Mouse (Mus musculus): ENCODE measurements around the gene Klf2. TPM values are rescaled to one million over a fixed set of nuclear protein-coding genes. Genes with fewer than 3 reads are reported as not detected.

The Klf2 gene
- polyA plus RNA-seq, 1 experiment from 2014 or later: 6.9 TPM

DNA sequence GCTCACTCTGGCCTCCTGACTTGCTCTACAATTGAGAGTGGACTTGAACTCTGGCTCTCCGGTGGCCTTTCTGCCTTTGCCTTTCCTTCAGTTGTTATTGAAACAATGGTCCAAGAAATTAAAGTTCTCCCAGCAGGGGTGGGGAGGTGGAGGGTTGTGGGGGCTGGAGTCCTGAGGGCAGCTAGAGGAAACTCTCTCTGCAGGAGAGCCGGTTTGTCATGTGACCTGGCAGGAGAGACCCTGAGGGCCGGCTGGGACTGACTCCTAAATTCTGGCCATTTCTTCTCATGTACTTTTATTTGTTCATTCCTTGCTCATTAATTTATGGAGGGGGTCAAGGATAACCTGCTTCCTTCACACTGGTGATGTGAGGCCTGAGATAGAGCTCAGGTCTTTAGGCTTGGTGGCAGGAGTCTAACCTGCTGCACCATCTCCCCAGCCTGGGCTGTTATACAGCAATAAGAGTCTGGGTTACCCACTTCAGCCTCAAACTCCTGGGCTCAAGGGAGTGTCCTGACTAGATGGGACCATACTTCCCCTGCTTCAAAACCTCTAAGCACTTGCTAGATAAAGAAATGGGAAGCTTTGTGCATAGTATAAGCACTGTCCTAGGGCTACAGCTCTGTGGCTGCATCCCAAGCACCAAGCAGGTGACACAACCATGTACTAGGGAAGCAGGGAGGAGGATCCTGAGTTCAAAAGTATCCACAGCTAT is 14.8 kb downstream of the Klf2 start:
- DNase-seq (ENCODE audit: low spot score) (no peak), ATAC-seq (replicated peaks; ENCODE audit: low FRiP score, low TSS enrichment, low read depth) (no peak)
- Histone ChIP-seq H3K27ac (ENCODE audit: low read depth) (no peak overlapping the region), H3K9ac (ENCODE audit: low read length) (no peak overlapping the region), H3K4me2 (ENCODE audit: low read length) (no peak overlapping the region), H3K36me3 (ENCODE audit: control insufficient read depth, insufficient read depth, low read length) (peaks cover 23% of the 10 kb centered on the region), H3K27me3 (replicated peaks; ENCODE audit: control insufficient read depth, insufficient read depth, low read length) (no peaks in the 10 kb centered on the region), H3K9me3 (ENCODE audit: control insufficient read depth, low read length) (no peaks in the 10 kb centered on the region), H3K4me1 (replicated peaks; ENCODE audit: control insufficient read depth, insufficient read depth, low read length) (no peaks in the 10 kb centered on the region), H3K4me3 (ENCODE audit: low read depth, low read length) (no peak overlapping the region)
- 45% methylated on average over 3 of the region's 3 CpGs for WGBS

- WGBS: 72% methylated on average over 4 of the region's 4 CpGs
- no peaks in the 10 kb centered on the region for H3K9me3 ChIP-seq (ENCODE audit: control insufficient read depth, low read length)
- H3K4me3 ChIP-seq (ENCODE audit: low read depth, low read length): no peak overlapping the region
- DNase-seq (ENCODE audit: low spot score): no peak
- ATAC-seq (replicated peaks; ENCODE audit: low FRiP score, low TSS enrichment, low read depth): no peak
- no peaks in the 10 kb centered on the region for H3K4me1 ChIP-seq (replicated peaks; ENCODE audit: control insufficient read depth, insufficient read depth, low read length)
- H3K4me2 ChIP-seq (ENCODE audit: low read length): no peak overlapping the region
- H3K27me3 ChIP-seq (replicated peaks; ENCODE audit: control insufficient read depth, insufficient read depth, low read length): no peaks in the 10 kb centered on the region
- no peak overlapping the region for H3K9ac ChIP-seq (ENCODE audit: low read length)
- no peak overlapping the region for H3K27ac ChIP-seq (ENCODE audit: low read depth)
- peaks cover 29% of the 10 kb centered on the region for H3K36me3 ChIP-seq (ENCODE audit: control insufficient read depth, insufficient read depth, low read length)
Measured at GRCm38 (mm10) chr8:72334144-72334641, 15.4 kb downstream of the Klf2 start.

GRCm38 (mm10) chr8:72336273-72336672 is 17.4 kb downstream of the Klf2 start:
- WGBS: 67% methylated on average over 2 of the region's 2 CpGs
- Histone ChIP-seq H3K4me3 (ENCODE audit: low read depth, low read length) (no peak overlapping the region), H3K36me3 (ENCODE audit: control insufficient read depth, insufficient read depth, low read length) (peaks cover 50% of the 10 kb centered on the region), H3K27ac (ENCODE audit: low read depth) (no peak overlapping the region), H3K27me3 (replicated peaks; ENCODE audit: control insufficient read depth, insufficient read depth, low read length) (no peaks in the 10 kb centered on the region), H3K9me3 (ENCODE audit: control insufficient read depth, low read length) (no peaks in the 10 kb centered on the region), H3K4me2 (ENCODE audit: low read length) (no peak overlapping the region), H3K9ac (ENCODE audit: low read length) (no peak overlapping the region), H3K4me1 (replicated peaks; ENCODE audit: control insufficient read depth, insufficient read depth, low read length) (no peaks in the 10 kb centered on the region)
- ATAC-seq (replicated peaks; ENCODE audit: low FRiP score, low TSS enrichment, low read depth): no peak
- DNase-seq (ENCODE audit: low spot score): no peak

- no peaks in the 10 kb centered on the region for H3K27me3 ChIP-seq (replicated peaks; ENCODE audit: control insufficient read depth, insufficient read depth, low read length)
- H3K4me3 ChIP-seq (ENCODE audit: low read depth, low read length): no peak overlapping the region
- peaks cover 57% of the 10 kb centered on the region for H3K36me3 ChIP-seq (ENCODE audit: control insufficient read depth, insufficient read depth, low read length)
- H3K27ac ChIP-seq (ENCODE audit: low read depth): no peak overlapping the region
- no peak overlapping the region for H3K4me2 ChIP-seq (ENCODE audit: low read length)
- no peaks in the 10 kb centered on the region for H3K4me1 ChIP-seq (replicated peaks; ENCODE audit: control insufficient read depth, insufficient read depth, low read length)
- DNase-seq (ENCODE audit: low spot score) (no peak), ATAC-seq (replicated peaks; ENCODE audit: low FRiP score, low TSS enrichment, low read depth) (no peak)
- no peak overlapping the region for H3K9ac ChIP-seq (ENCODE audit: low read length)
- H3K9me3 ChIP-seq (ENCODE audit: control insufficient read depth, low read length): no peaks in the 10 kb centered on the region
Measured at GRCm38 (mm10) chr8:72337034-72337433, 18.2 kb downstream of the Klf2 start.

DNA sequence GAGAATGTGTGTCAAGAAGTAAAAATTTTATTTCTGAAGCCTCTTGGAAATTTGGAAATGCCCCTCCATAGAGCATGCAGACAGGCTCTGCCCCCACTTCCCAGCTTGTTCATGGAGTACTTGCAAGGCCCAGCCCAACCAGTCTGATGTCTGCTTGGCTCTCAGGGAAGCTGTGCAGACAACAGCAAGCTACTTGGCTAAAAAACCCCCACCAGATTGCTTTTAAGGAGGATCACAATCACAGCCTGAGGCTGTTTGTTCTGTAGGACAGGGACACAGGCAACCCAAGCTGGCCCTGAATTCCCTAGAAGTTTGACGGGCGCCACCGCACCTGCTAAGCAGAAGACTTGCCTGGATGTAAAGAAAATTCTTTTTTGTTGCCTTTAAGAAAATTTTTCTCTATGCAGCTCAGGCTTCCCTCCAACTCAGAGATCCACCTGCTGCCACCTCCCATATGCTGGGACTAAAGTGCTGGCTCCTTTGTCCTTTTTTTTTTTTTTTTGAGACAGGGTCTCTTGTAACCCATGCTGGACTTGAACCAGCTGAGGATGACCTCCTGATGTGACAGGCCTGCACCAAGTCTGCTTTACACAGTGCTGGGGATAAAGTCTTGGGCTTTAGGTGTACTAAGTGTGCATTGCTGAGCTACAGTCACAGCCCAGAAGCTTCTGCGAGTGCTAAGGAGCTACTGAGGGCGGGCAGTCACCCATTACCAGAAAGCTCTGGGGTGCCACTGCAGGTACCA is 23.9 kb downstream of the Klf2 start:
- Histone ChIP-seq H3K36me3 (ENCODE audit: control insufficient read depth, insufficient read depth, low read length) (peaks cover 83% of the 10 kb centered on the region), H3K27me3 (replicated peaks; ENCODE audit: control insufficient read depth, insufficient read depth, low read length) (no peaks in the 10 kb centered on the region), H3K9ac (ENCODE audit: low read length) (no peak overlapping the region), H3K4me3 (ENCODE audit: low read depth, low read length) (no peak overlapping the region), H3K4me2 (ENCODE audit: low read length) (no peak overlapping the region), H3K9me3 (ENCODE audit: control insufficient read depth, low read length) (no peaks in the 10 kb centered on the region), H3K27ac (ENCODE audit: low read depth) (no peak overlapping the region), H3K4me1 (replicated peaks; ENCODE audit: control insufficient read depth, insufficient read depth, low read length) (no peaks in the 10 kb centered on the region)
- DNase-seq (ENCODE audit: low spot score) (no peak), ATAC-seq (replicated peaks; ENCODE audit: low FRiP score, low TSS enrichment, low read depth) (no peak)
- 94% methylated on average over 5 of the region's 5 CpGs for WGBS

DNA sequence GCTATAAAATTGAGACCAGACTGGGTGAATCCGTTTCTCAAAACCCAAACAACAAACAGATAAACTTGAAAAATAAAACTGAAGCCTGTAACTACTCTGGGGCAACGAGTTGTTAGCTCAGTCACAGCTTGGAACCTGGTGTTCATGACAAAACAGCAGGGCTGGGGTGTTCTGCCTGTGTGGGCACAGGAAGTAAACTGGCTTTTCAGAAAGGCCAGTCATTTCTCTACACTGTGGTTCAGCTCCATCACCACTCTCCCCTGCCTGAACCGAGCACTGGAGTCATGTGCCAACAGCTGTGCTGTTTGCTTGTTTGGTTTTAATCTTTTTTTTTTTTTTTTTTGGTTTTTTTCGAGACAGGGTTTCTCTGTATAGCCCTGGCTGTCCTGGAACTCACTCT is 24.9 kb downstream of the Klf2 start:
- Histone ChIP-seq H3K4me2 (ENCODE audit: low read length) (no peak overlapping the region), H3K27ac (ENCODE audit: low read depth) (no peak overlapping the region), H3K9me3 (ENCODE audit: control insufficient read depth, low read length) (no peaks in the 10 kb centered on the region), H3K36me3 (ENCODE audit: control insufficient read depth, insufficient read depth, low read length) (peaks cover 78% of the 10 kb centered on the region), H3K27me3 (replicated peaks; ENCODE audit: control insufficient read depth, insufficient read depth, low read length) (no peaks in the 10 kb centered on the region), H3K4me1 (replicated peaks; ENCODE audit: control insufficient read depth, insufficient read depth, low read length) (no peaks in the 10 kb centered on the region), H3K9ac (ENCODE audit: low read length) (no peak overlapping the region), H3K4me3 (ENCODE audit: low read depth, low read length) (no peak overlapping the region)
- no peak for ATAC-seq (replicated peaks; ENCODE audit: low FRiP score, low TSS enrichment, low read depth)
- 79% methylated on average over 4 of the region's 4 CpGs for whole genome bisulfite sequencing
- DNase-seq (ENCODE audit: low spot score): no peak

GRCm38 (mm10) chr8:72347553-72347952 is 28.7 kb downstream of the Klf2 start:
- 87% methylated on average over 1 of the region's 1 CpGs for WGBS
- no peak overlapping the region for H3K27ac ChIP-seq (ENCODE audit: low read depth)
- ATAC-seq (replicated peaks; ENCODE audit: low FRiP score, low TSS enrichment, low read depth): no peak
- H3K9me3 ChIP-seq (ENCODE audit: control insufficient read depth, low read length): no peaks in the 10 kb centered on the region
- H3K27me3 ChIP-seq (replicated peaks; ENCODE audit: control insufficient read depth, insufficient read depth, low read length): no peaks in the 10 kb centered on the region
- no peak overlapping the region for H3K9ac ChIP-seq (ENCODE audit: low read length)
- no peak for DNase-seq (ENCODE audit: low spot score)
- no peak overlapping the region for H3K4me2 ChIP-seq (ENCODE audit: low read length)
- H3K4me1 ChIP-seq (replicated peaks; ENCODE audit: control insufficient read depth, insufficient read depth, low read length): no peaks in the 10 kb centered on the region
- H3K4me3 ChIP-seq (ENCODE audit: low read depth, low read length): no peak overlapping the region
- H3K36me3 ChIP-seq (ENCODE audit: control insufficient read depth, insufficient read depth, low read length): peaks cover 50% of the 10 kb centered on the region

GRCm38 (mm10) chr8:72348114-72348513 is 29.3 kb downstream of the Klf2 start:
- Histone ChIP-seq H3K4me2 (ENCODE audit: low read length) (no peak overlapping the region), H3K9ac (ENCODE audit: low read length) (no peak overlapping the region), H3K36me3 (ENCODE audit: control insufficient read depth, insufficient read depth, low read length) (peaks cover 45% of the 10 kb centered on the region), H3K27me3 (replicated peaks; ENCODE audit: control insufficient read depth, insufficient read depth, low read length) (no peaks in the 10 kb centered on the region), H3K4me1 (replicated peaks; ENCODE audit: control insufficient read depth, insufficient read depth, low read length) (no peaks in the 10 kb centered on the region), H3K27ac (ENCODE audit: low read depth) (no peak overlapping the region), H3K4me3 (ENCODE audit: low read depth, low read length) (no peak overlapping the region), H3K9me3 (ENCODE audit: control insufficient read depth, low read length) (no peaks in the 10 kb centered on the region)
- no peak for DNase-seq (ENCODE audit: low spot score)
- ATAC-seq (replicated peaks; ENCODE audit: low FRiP score, low TSS enrichment, low read depth): no peak
- WGBS: 92% methylated on average over 2 of the region's 2 CpGs

GRCm38 (mm10) chr8:72348956-72349355 is 30.1 kb downstream of the Klf2 start:
- no peaks in the 10 kb centered on the region for H3K9me3 ChIP-seq (ENCODE audit: control insufficient read depth, low read length)
- 91% methylated on average over 1 of the region's 1 CpGs for WGBS
- DNase-seq (ENCODE audit: low spot score) (no peak), ATAC-seq (replicated peaks; ENCODE audit: low FRiP score, low TSS enrichment, low read depth) (no peak)
- H3K9ac ChIP-seq (ENCODE audit: low read length): no peak overlapping the region
- H3K4me3 ChIP-seq (ENCODE audit: low read depth, low read length): no peak overlapping the region
- H3K27me3 ChIP-seq (replicated peaks; ENCODE audit: control insufficient read depth, insufficient read depth, low read length): no peaks in the 10 kb centered on the region
- no peak overlapping the region for H3K4me2 ChIP-seq (ENCODE audit: low read length)
- peaks cover 38% of the 10 kb centered on the region for H3K36me3 ChIP-seq (ENCODE audit: control insufficient read depth, insufficient read depth, low read length)
- H3K4me1 ChIP-seq (replicated peaks; ENCODE audit: control insufficient read depth, insufficient read depth, low read length): no peaks in the 10 kb centered on the region
- no peak overlapping the region for H3K27ac ChIP-seq (ENCODE audit: low read depth)
